Mouse (Mus musculus) spleen, adult 2 months (tissue): ENCODE data around the gene St3gal5.

ENCODE experiments used
- CTCF ChIP-seq: fragments of 200-500 bp; IDR thresholded peaks from 2 replicates; pipeline ENCODE4 v1.5.1; 2011; ENCODE audit warnings: mild to moderate bottlenecking, inconsistent platforms; ENCODE audit not compliant: insufficient read depth, insufficient read length, insufficient replicate concordance; ENCODE audit errors: extremely low read depth
- POLR2A ChIP-seq: fragments of 200-500 bp; IDR thresholded peaks from 2 replicates; pipeline ENCODE4 v1.6.1; 2011; ENCODE audit warnings: low read depth, low read length, inconsistent platforms

DNA sequence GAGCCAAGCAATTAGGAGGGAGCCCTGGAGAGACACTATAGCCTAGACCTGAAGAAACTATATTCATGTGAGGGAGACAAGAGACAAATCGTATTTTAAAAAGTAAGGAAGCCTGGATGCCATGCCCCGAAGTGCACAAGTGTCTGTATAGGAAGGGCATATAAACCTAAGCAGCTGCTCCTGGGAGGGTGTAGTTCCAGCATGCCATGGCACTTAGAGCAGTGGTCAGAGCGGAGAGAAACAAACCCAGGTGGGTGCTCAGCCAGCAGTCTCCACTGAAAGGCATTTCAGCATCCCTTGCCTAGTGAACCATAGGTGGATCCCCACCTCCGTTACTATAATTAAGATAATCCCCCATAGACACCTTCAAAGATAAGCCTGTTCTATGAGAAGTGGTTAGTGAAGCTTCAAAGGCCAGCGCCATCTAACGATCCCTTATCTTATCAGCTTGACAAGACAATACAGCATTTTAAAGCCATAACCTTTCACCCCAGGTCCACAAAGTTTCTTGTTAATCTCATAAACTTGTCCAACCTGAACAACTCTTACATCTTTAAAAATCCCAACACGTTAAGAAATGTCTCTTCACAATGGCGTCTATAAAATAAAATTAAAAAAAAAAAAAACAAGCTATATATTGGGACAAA is 20.1 kb downstream of the St3gal5 start:
- TF ChIP-seq CTCF (no peak), POLR2A (no peak)
